1 mouse cellular context compared by ENCODE assay signal in genomic region chr1:59914799-59915198, GRCm38 (mm10).
TF ChIP-seq lines count a peak whose summit lies in the region.

No protein-coding gene starts in this region.

TF ChIP-seq in MEL, 35 proteins besides CTCF, POLR2A, EP300 and RAD21 (continued from another document):
- TF ChIP-seq ZC3H11A (IDR thresholded peaks at IDR 0.05; ENCODE audit: low read depth, low read length): peak; percentile 22
- peak; percentile 77; the same call in 1 of the 2 replicates for TF ChIP-seq ZMIZ1 (IDR thresholded peaks at IDR 0.05; ENCODE audit: low read depth, low read length)
- TF ChIP-seq BHLHE40 (IDR thresholded peaks at IDR 0.05; ENCODE audit: borderline replicate concordance, low read depth, low read length): peak; percentile 63
- TF ChIP-seq UBTF (IDR thresholded peaks at IDR 0.05; ENCODE audit: borderline replicate concordance, insufficient read depth, low read depth, low read length): no peak
- TF ChIP-seq GABPA (IDR thresholded peaks at IDR 0.05; ENCODE audit: low read depth, low read length): no peak
